Mouse (Mus musculus): ENCODE results near the gene Kcnk2. TPM values are rescaled to one million over a fixed set of nuclear protein-coding genes. Genes with fewer than 3 reads are reported as not detected.

The Kcnk2 gene
- total RNA-seq (2021), result 10 to 100 TPM; 57.1 to 57.7 TPM

GRCm38 (mm10) chr1:189402223-189402943 is at the start of gene Kcnk2:
Gene Kcnk2 (minus strand): TSS chr1:189402273.
- no peak for DNase-seq
- intact Hi-C loops (cut with DNase I), result no loop called here

- no peak for DNase-seq
- intact Hi-C loops (cut with DNase I), result no loop called here
Measured at GRCm38 (mm10) chr1:189440741-189441140, 38.7 kb upstream of the Kcnk2 start.

- no peak for DNase-seq
- intact Hi-C loops (cut with DNase I), result no loop called here
Measured at GRCm38 (mm10) chr1:189437126-189437525, 35.1 kb upstream of the Kcnk2 start.

- intact Hi-C loops (cut with DNase I), result no loop called here
Measured at GRCm38 (mm10) chr1:189435452-189435851, 33.4 kb upstream of the Kcnk2 start.

GRCm38 (mm10) chr1:189431479-189431878 is 29.4 kb upstream of the Kcnk2 start:
- intact Hi-C loops (cut with DNase I), result no loop called here

More at GRCm38 (mm10) chr1:189435452-189435851, 33.4 kb upstream of the Kcnk2 start:
- DNase-seq, result no peak

GRCm38 (mm10) chr1:189430534-189430933 is 28.5 kb upstream of the Kcnk2 start:
- DNase-seq, result peak; percentile 4
- intact Hi-C loops (cut with DNase I), result no loop called here

More at GRCm38 (mm10) chr1:189431479-189431878, 29.4 kb upstream of the Kcnk2 start:
- no peak for DNase-seq

- no peak for DNase-seq
- intact Hi-C loops (cut with DNase I), result no loop called here
Measured at GRCm38 (mm10) chr1:189429566-189429965, 27.5 kb upstream of the Kcnk2 start.

GRCm38 (mm10) chr1:189426252-189426651 is 24.2 kb upstream of the Kcnk2 start:
- intact Hi-C loops (cut with DNase I), result no loop called here
- DNase-seq, result no peak

- intact Hi-C loops (cut with DNase I), result no loop called here
- no peak for DNase-seq
Measured at GRCm38 (mm10) chr1:189419914-189420313, 17.8 kb upstream of the Kcnk2 start.

- no peak for DNase-seq
- intact Hi-C loops (cut with DNase I), result no loop called here
Measured at GRCm38 (mm10) chr1:189409906-189410305, 7.8 kb upstream of the Kcnk2 start.

- no peak for DNase-seq
- intact Hi-C loops (cut with DNase I), result no loop called here
Measured at GRCm38 (mm10) chr1:189405221-189405620, 3.1 kb upstream of the Kcnk2 start.

- intact Hi-C loops (cut with DNase I), result no loop called here
- DNase-seq, result no peak
Measured at GRCm38 (mm10) chr1:189403546-189403945, 1.5 kb upstream of the Kcnk2 start.

- intact Hi-C loops (cut with DNase I), result no loop called here
- DNase-seq, result no peak
Measured at GRCm38 (mm10) chr1:189403139-189403538, 1.1 kb upstream of the Kcnk2 start.

- intact Hi-C loops (cut with DNase I), result no loop called here
- DNase-seq, result no peak
Measured at GRCm38 (mm10) chr1:189386848-189387247, 15.2 kb downstream of the Kcnk2 start.

- no peak for DNase-seq
Measured at GRCm38 (mm10) chr1:189386141-189386540, 15.9 kb downstream of the Kcnk2 start.

GRCm38 (mm10) chr1:189367722-189368121 is 34.4 kb downstream of the Kcnk2 start:
- intact Hi-C loops (cut with DNase I), result no loop called here
- DNase-seq, result no peak

More at GRCm38 (mm10) chr1:189386141-189386540, 15.9 kb downstream of the Kcnk2 start:
- intact Hi-C loops (cut with DNase I), result no loop called here

GRCm38 (mm10) chr1:189364188-189364587 is 37.9 kb downstream of the Kcnk2 start:
- DNase-seq, result no peak
- intact Hi-C loops (cut with DNase I), result no loop called here

- DNase-seq, result peak; percentile 12
- intact Hi-C loops (cut with DNase I), result no loop called here
Measured at GRCm38 (mm10) chr1:189362579-189362978, 39.5 kb downstream of the Kcnk2 start.

- intact Hi-C loops (cut with DNase I), result no loop called here
- DNase-seq, result no peak
Measured at GRCm38 (mm10) chr1:189359699-189360098, 42.4 kb downstream of the Kcnk2 start.

GRCm38 (mm10) chr1:189353887-189354286 is 48.2 kb downstream of the Kcnk2 start:
- intact Hi-C loops (cut with DNase I), result no loop called here
- DNase-seq, result no peak

- DNase-seq, result no peak
- intact Hi-C loops (cut with DNase I), result no loop called here
Measured at GRCm38 (mm10) chr1:189351804-189352203, 50.3 kb downstream of the Kcnk2 start.

- intact Hi-C loops (cut with DNase I), result no loop called here
- DNase-seq, result no peak
Measured at GRCm38 (mm10) chr1:189349205-189349604, 52.9 kb downstream of the Kcnk2 start.

GRCm38 (mm10) chr1:189345166-189345565 is 56.9 kb downstream of the Kcnk2 start:
- no peak for DNase-seq
- intact Hi-C loops (cut with DNase I), result no loop called here
